Mouse (Mus musculus) hindbrain, embryonic 12.5 days (tissue): ENCODE results near the gene Set. TPM values are rescaled to one million over a fixed set of nuclear protein-coding genes. Genes with fewer than 3 reads are reported as not detected.

Experiments used
- ATAC-seq: fragments of 200-750 bp; cut with Nextera tagmentation; 2 replicates; pipeline ENCODE4 v1.8.0; 2017; ENCODE audit warnings: moderate TSS enrichment; ENCODE audit not compliant: low FRiP score
- H3K27ac ChIP-seq: fragments of 300-500 bp; sonication (generic); 2 replicates; pipeline ENCODE4 v1.5.1; 2016; ENCODE audit warnings: mild to moderate bottlenecking
- H3K27me3 ChIP-seq: fragments of 300-500 bp; sonication (generic); 2 replicates; pipeline ENCODE4 v1.6.1; 2016; ENCODE audit warnings: mild to moderate bottlenecking
- H3K36me3 ChIP-seq: fragments of 300-500 bp; sonication (generic); 2 replicates; pipeline ENCODE4 v1.6.1; 2016; ENCODE audit warnings: mild to moderate bottlenecking
- H3K4me1 ChIP-seq: fragments of 300-500 bp; sonication (generic); 2 replicates; pipeline ENCODE4 v1.6.1; 2016
- H3K4me2 ChIP-seq: fragments of 300-500 bp; sonication (generic); replicated peaks from 2 replicates; pipeline ENCODE4 v1.6.1; 2016; ENCODE audit warnings: mild to moderate bottlenecking
- H3K4me3 ChIP-seq: fragments of 300-500 bp; sonication (generic); 2 replicates; pipeline ENCODE4 v1.5.1; 2016; ENCODE audit warnings: mild to moderate bottlenecking
- H3K9ac ChIP-seq: fragments of 300-500 bp; sonication (generic); 2 replicates; pipeline ENCODE4 v1.6.1; 2016; ENCODE audit warnings: mild to moderate bottlenecking, moderate library complexity
- H3K9me3 ChIP-seq: fragments of 300-500 bp; sonication (generic); replicated peaks from 2 replicates; pipeline ENCODE4 v1.6.1; 2016; ENCODE audit warnings: mild to moderate bottlenecking
- WGBS: fragments of 180-500 bp; shearing (Covaris S2); methylation state at CpG from one replicate; pipeline ENCODE4 v1.1.7; 2016; 5-methylcytosine and 5-hydroxymethylcytosine counted together
- polyA plus RNA-seq: library from polyadenylated mRNA; unstranded; fragments of >200 nt; fragmentation: Nextera tagmentation; extraction: Ambion mirVana; gene quantifications from 2 replicates; pipeline ENCODE4 v1.2.1, GENCODE M21; 2016

Gene Set
- polyA plus RNA-seq, 1 experiment from 2014 or later, result 558 TPM

- H3K36me3 ChIP-seq, result no peaks in the 10 kb centered on the region; the same call in 1 of the 2 replicates
- peak overlapping the region; percentile 78 for H3K4me2 ChIP-seq
- no peaks in the 10 kb centered on the region for H3K9me3 ChIP-seq
- no peak for ATAC-seq
- H3K27ac ChIP-seq, result peak overlapping the region; percentile 82; the same call in 1 of the 2 replicates
- H3K4me1 ChIP-seq, result peaks cover 36% of the 10 kb centered on the region
- no peaks in the 10 kb centered on the region for H3K27me3 ChIP-seq
- WGBS, result 5% methylated on average over 8 of the region's 8 CpGs
- peak overlapping the region; percentile 66 for H3K9ac ChIP-seq
- peak overlapping the region; percentile 52 for H3K4me3 ChIP-seq
These were observed 6.1 kb downstream of the Set start for GRCm38 (mm10) chr2:30063235-30063634.

GRCm38 (mm10) chr2:30063791-30064190 lies 6.6 kb downstream of the Set start:
- WGBS, result 11% methylated on average over 3 of the region's 3 CpGs
- no peak for ATAC-seq
- Histone ChIP-seq H3K4me2 (peak overlapping the region; percentile 78), H3K27me3 (no peaks in the 10 kb centered on the region), H3K9me3 (no peaks in the 10 kb centered on the region), H3K9ac (peak overlapping the region; percentile 66; the same call in 1 of the 2 replicates), H3K4me1 (peaks cover 41% of the 10 kb centered on the region), H3K4me3 (peak overlapping the region; percentile 52), H3K36me3 (peaks cover 5% of the 10 kb centered on the region), H3K27ac (no peak overlapping the region)

GRCm38 (mm10) chr2:30064298-30064697 lies 7.1 kb downstream of the Set start:
- WGBS, result 38% methylated on average over 3 of the region's 3 CpGs
- H3K4me2 ChIP-seq, result peak overlapping the region; percentile 78; the same call in 1 of the 2 replicates
- no peak overlapping the region for H3K4me3 ChIP-seq
- H3K4me1 ChIP-seq, result peaks cover 41% of the 10 kb centered on the region
- ATAC-seq, result no peak
- H3K27ac ChIP-seq, result no peak overlapping the region
- H3K9me3 ChIP-seq, result no peaks in the 10 kb centered on the region
- peaks cover 10% of the 10 kb centered on the region for H3K36me3 ChIP-seq
- no peaks in the 10 kb centered on the region for H3K27me3 ChIP-seq
- no peak overlapping the region for H3K9ac ChIP-seq

- no peaks in the 10 kb centered on the region for H3K9me3 ChIP-seq
- peaks cover 39% of the 10 kb centered on the region for H3K4me1 ChIP-seq
- H3K4me2 ChIP-seq, result peak overlapping the region; percentile 64
- peaks cover 23% of the 10 kb centered on the region for H3K36me3 ChIP-seq
- peak overlapping the region; percentile 98 for H3K4me3 ChIP-seq
- no peaks in the 10 kb centered on the region for H3K27me3 ChIP-seq
- peak; percentile 94 for ATAC-seq
- under 1% methylated on average over 57 of the region's 101 CpGs for WGBS
- H3K9ac ChIP-seq, result peak overlapping the region; percentile 99
- peak overlapping the region; percentile 100 for H3K27ac ChIP-seq
These were observed 9.1 kb downstream of the Set start for GRCm38 (mm10) chr2:30066046-30066901.

GRCm38 (mm10) chr2:30067031-30067888 lies 10.1 kb downstream of the Set start:
- H3K4me3 ChIP-seq, result peak overlapping the region; percentile 98
- H3K4me1 ChIP-seq, result peaks cover 33% of the 10 kb centered on the region
- peak; percentile 27 for ATAC-seq
- peak overlapping the region; percentile 100 for H3K27ac ChIP-seq
- H3K27me3 ChIP-seq, result no peaks in the 10 kb centered on the region
- H3K4me2 ChIP-seq, result peak overlapping the region; percentile 64
- WGBS, result under 1% methylated on average over 36 of the region's 69 CpGs
- H3K36me3 ChIP-seq, result peaks cover 26% of the 10 kb centered on the region
- H3K9ac ChIP-seq, result peak overlapping the region; percentile 99
- H3K9me3 ChIP-seq, result no peaks in the 10 kb centered on the region

- peaks cover 33% of the 10 kb centered on the region for H3K36me3 ChIP-seq
- H3K4me1 ChIP-seq, result peaks cover 29% of the 10 kb centered on the region
- H3K4me2 ChIP-seq, result peak overlapping the region; percentile 64
- no peak overlapping the region; the same call in 1 of the 2 replicates for H3K27ac ChIP-seq
- H3K27me3 ChIP-seq, result no peaks in the 10 kb centered on the region
- no peaks in the 10 kb centered on the region for H3K9me3 ChIP-seq
- peak overlapping the region; percentile 98 for H3K4me3 ChIP-seq
- no peak for ATAC-seq
- WGBS, result 40% methylated on average over 7 of the region's 7 CpGs
- H3K9ac ChIP-seq, result peak overlapping the region; percentile 99
These were observed 10.8 kb downstream of the Set start for GRCm38 (mm10) chr2:30067962-30068361.

- 81% methylated on average over 7 of the region's 7 CpGs for WGBS
- Histone ChIP-seq H3K9ac (no peak overlapping the region), H3K4me3 (no peak overlapping the region), H3K36me3 (peaks cover 40% of the 10 kb centered on the region), H3K4me2 (no peak overlapping the region), H3K27ac (no peak overlapping the region), H3K4me1 (peaks cover 16% of the 10 kb centered on the region), H3K27me3 (no peaks in the 10 kb centered on the region), H3K9me3 (no peaks in the 10 kb centered on the region)
- ATAC-seq, result no peak
These were observed 15.7 kb downstream of the Set start for GRCm38 (mm10) chr2:30072875-30073274.

GRCm38 (mm10) chr2:30073285-30073684 lies 16.1 kb downstream of the Set start:
- 83% methylated on average over 3 of the region's 3 CpGs for WGBS
- Histone ChIP-seq H3K36me3 (peaks cover 40% of the 10 kb centered on the region), H3K9ac (no peak overlapping the region), H3K4me2 (no peak overlapping the region), H3K4me1 (peaks cover 16% of the 10 kb centered on the region), H3K27me3 (no peaks in the 10 kb centered on the region), H3K9me3 (no peaks in the 10 kb centered on the region), H3K27ac (no peak overlapping the region), H3K4me3 (no peak overlapping the region)
- ATAC-seq, result no peak

- no peak overlapping the region for H3K9ac ChIP-seq
- no peak for ATAC-seq
- WGBS, result 86% methylated on average over 3 of the region's 3 CpGs
These were observed 18.4 kb downstream of the Set start for GRCm38 (mm10) chr2:30075625-30076024.

GRCm38 (mm10) chr2:30076439-30076838 lies 19.3 kb downstream of the Set start:
- Histone ChIP-seq H3K4me1 (peaks cover 17% of the 10 kb centered on the region), H3K4me2 (no peak overlapping the region), H3K36me3 (peaks cover 17% of the 10 kb centered on the region), H3K4me3 (no peak overlapping the region), H3K9ac (no peak overlapping the region), H3K27ac (no peak overlapping the region), H3K9me3 (no peaks in the 10 kb centered on the region), H3K27me3 (no peaks in the 10 kb centered on the region)
- no peak for ATAC-seq
- WGBS, result 92% methylated on average over 9 of the region's 9 CpGs

More at GRCm38 (mm10) chr2:30075625-30076024, 18.4 kb downstream of the Set start:
- peaks cover 18% of the 10 kb centered on the region for H3K36me3 ChIP-seq
- no peak overlapping the region for H3K4me3 ChIP-seq
- H3K27ac ChIP-seq, result no peak overlapping the region
- no peaks in the 10 kb centered on the region for H3K9me3 ChIP-seq
- H3K27me3 ChIP-seq, result no peaks in the 10 kb centered on the region
- H3K4me2 ChIP-seq, result no peak overlapping the region
- peaks cover 17% of the 10 kb centered on the region for H3K4me1 ChIP-seq

- Histone ChIP-seq H3K4me2 (peak overlapping the region; percentile 78), H3K4me3 (peak overlapping the region; percentile 41; the same call in 1 of the 2 replicates), H3K27me3 (no peaks in the 10 kb centered on the region), H3K9me3 (no peaks in the 10 kb centered on the region), H3K9ac (peak overlapping the region; percentile 56), H3K4me1 (peaks cover 17% of the 10 kb centered on the region), H3K27ac (peak overlapping the region; percentile 24; the same call in 1 of the 2 replicates), H3K36me3 (peaks cover 15% of the 10 kb centered on the region)
- 68% methylated on average over 6 of the region's 6 CpGs for WGBS
- ATAC-seq, result peak; percentile 53
These were observed 19.8 kb downstream of the Set start for GRCm38 (mm10) chr2:30076959-30077358.
